Mouse (Mus musculus): ENCODE measurements at regions not wholly inside any gene's neighbourhood (a gene's known extent, or its start where the extent isn't known, plus 50 kb on each side); places are given as distances from the start of the nearest gene placed in this dataset.
A peak's percentile ranks its signal among the peaks of the same experiment; 100 is the strongest.

DNA sequence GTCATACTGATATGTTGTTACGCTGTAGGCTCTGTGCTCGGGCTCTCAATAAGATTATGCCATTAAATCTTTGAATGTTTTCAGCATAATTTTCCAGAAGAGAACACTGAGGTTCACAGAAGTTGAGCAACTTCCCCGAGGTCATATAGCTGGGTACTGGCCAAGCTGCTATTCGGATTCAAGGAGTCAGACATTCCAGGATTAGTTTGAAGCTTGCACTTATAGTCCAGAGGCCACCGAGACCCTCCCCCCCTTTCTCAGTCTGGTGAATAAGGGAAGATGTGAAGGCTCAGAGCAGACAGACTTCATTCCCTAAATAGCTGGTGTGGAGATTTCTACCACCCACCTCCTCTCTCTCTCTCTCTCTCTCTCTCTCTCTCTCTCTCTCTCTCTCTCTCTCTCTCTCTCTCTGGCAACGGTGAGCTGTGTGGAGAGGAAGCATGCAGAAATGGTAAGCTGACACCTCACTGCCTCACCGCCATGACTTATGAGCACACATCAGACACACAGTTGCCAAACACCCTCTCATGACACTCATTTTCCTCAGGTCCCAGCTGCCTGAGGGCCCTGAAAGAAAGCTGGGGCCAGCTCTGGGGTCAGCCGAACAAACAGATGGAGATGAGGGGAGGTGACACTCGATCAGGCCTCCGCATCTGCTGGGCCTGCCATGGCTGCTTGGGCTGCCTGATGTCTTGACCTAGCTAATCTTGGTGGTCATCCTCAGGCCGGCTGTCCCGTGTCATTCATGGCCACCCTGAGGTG is 107.0 kb upstream of the Pdzrn3 start:
- no peak for DNase-seq (ENCODE audit: low spot score in 2 of 2)

- DNase-seq (ENCODE audit: low spot score in 2 of 2): peak; percentile 16 to 18
These were observed 105.2 kb upstream of the Pdzrn3 start for GRCm38 (mm10) chr6:101482635-101483465.

- DNase-seq (ENCODE audit: low spot score in 2 of 2): no peak
These were observed 96.3 kb upstream of the Pdzrn3 start for GRCm38 (mm10) chr6:101473956-101474355.

DNA sequence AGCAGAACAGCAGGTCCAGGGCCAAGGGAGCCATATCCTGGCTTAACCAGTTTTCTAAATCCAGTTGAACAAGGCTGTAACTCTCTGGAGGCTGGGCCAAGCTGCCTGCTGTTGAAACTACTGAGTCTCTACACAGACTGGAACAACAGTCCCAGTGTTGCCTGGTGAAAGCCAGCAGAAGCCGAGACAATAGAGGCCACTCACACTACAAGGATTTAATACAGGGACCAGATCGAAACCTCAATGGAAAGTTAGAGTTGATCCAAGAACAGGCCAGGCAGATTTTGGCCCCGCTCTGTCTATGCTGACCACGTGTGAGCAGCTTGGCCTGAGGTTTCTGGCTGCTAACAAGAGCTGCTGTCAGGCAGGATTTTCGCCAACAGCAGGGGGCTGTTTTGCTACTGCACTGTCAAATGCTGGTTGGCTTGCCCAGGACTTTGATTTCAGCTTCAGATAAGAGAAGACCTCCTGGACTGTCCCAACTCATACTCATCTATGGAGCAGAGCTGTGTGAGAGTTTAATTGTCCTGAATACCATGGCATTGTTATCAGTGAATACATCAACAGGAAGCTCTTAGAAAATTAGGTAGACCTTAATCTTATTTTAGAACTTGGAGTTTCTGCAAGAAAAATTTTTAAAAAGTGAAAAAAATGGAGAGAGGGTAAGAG is 95.7 kb upstream of the Pdzrn3 start:
- DNase-seq (ENCODE audit: low spot score in 2 of 2): peak; percentile 23 to 58

GRCm38 (mm10) chr6:101464910-101465309 is 87.2 kb upstream of the Pdzrn3 start:
- no peak for DNase-seq (ENCODE audit: low spot score in 2 of 2)

DNA sequence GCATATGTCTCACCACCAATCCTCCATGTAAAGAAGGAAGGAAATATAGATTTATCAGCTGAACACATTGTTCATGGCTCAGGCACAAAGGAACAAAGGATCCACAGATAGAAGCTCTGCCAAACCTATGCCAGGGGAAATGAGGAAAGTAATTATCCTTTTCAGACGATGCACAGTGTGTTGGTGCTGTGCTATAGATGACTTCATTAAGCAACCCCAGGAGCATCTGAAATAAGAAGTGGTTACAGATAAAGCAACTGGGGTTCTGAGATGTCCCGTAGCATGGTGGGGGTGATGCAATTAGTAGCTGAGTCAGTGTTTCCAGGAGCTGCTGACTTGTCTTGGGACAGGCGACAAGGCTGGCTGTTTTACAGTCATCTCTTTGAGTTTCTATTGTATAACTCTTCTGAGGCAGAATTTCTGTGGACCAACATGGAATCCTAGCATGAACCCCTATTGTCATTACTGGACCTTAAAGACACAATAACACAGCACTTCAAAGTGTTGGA is 86.2 kb upstream of the Pdzrn3 start:
- no peak for DNase-seq (ENCODE audit: low spot score in 2 of 2)

GRCm38 (mm10) chr6:101446720-101447119 is 69.0 kb upstream of the Pdzrn3 start:
- DNase-seq (ENCODE audit: low spot score in 2 of 2): no peak

DNA sequence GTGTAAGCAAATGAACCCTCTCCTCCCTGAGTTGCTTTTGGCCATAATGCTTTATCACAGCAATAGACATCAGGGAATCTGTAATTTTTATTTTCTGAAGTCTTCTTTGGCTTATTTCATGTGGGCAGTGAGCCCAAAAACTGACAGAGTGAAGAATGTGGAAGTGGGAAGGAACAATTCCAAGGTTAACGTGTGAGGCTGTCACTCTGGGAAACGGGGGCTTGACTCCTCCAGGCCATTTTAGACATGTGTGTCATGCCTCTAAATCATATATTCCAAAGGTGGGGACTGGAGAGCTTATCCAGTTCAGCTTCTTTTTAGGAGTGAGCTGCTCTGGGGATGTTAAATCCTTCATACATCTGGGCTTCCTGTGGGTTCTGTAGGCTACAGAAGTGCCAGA is 68.6 kb upstream of the Pdzrn3 start:
- DNase-seq (ENCODE audit: low spot score in 2 of 2): no peak

DNA sequence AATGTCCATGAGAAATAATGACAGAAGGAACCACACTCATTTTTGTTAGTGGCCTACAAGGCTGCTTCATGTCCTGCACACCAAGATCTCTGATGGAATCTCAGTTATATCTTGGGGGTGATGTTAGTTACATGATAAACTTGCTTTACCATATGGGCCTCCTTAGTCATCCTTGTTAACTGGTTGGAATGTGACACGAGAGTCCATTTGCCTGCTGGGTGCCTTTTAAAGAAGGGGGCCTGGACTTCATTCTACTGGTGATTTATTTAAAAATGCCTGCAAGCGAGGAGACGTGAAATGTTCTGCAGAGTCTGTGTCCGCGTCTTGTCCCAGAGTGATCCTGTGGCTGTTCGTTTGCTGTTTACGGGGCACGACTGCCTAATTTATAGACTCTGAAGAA is 55.1 kb upstream of the Pdzrn3 start:
- no peak for DNase-seq (ENCODE audit: low spot score in 2 of 2)

GRCm38 (mm10) chr6:101429634-101430033 is 51.9 kb upstream of the Pdzrn3 start:
- no peak for DNase-seq (ENCODE audit: low spot score in 2 of 2)
